Mouse (Mus musculus) heart, embryonic 16.5 days (tissue): ENCODE measurements around the gene Dbx2. TPM values are rescaled to one million over a fixed set of nuclear protein-coding genes. Genes with fewer than 3 reads are reported as not detected.

Source experiments
- ATAC-seq: fragments of 200-750 bp; cut with Nextera tagmentation; replicated peaks from 2 replicates; pipeline ENCODE4 v1.8.0; 2017; ENCODE audit warnings: moderate number of reproducible peaks; ENCODE audit not compliant: insufficient read depth, low FRiP score; ENCODE audit errors: extremely low read depth
- H3K27ac ChIP-seq: fragments of 300-500 bp; sonication (generic); 2 replicates; pipeline ENCODE4 v1.5.1; 2014; ENCODE audit warnings: mild to moderate bottlenecking, low read length, control low read depth, moderate library complexity
- H3K27me3 ChIP-seq: fragments of 300-500 bp; sonication (generic); 2 replicates; pipeline ENCODE4 v1.6.1; 2014; ENCODE audit warnings: low read length, mixed read lengths; ENCODE audit not compliant: control insufficient read depth, insufficient read depth
- H3K36me3 ChIP-seq: fragments of 300-500 bp; sonication (generic); 2 replicates; pipeline ENCODE4 v1.6.1; 2014; ENCODE audit not compliant: control insufficient read depth, insufficient read depth
- H3K4me1 ChIP-seq: fragments of 300-500 bp; sonication (generic); 2 replicates; pipeline ENCODE4 v1.6.1; 2014; ENCODE audit warnings: low read length, mixed read lengths; ENCODE audit not compliant: control insufficient read depth, insufficient read depth
- H3K4me2 ChIP-seq: fragments of 300-500 bp; sonication (generic); 2 replicates; pipeline ENCODE4 v1.6.1; 2014; ENCODE audit warnings: low read depth, mild to moderate bottlenecking, control low read depth, low read length
- H3K4me3 ChIP-seq: fragments of 300-500 bp; sonication (generic); 2 replicates; pipeline ENCODE4 v1.5.1; 2014; ENCODE audit warnings: mild to moderate bottlenecking, control low read depth, low read length
- H3K9ac ChIP-seq: fragments of 300-500 bp; sonication (generic); 2 replicates; pipeline ENCODE4 v1.6.1; 2014; ENCODE audit warnings: low read length, control low read depth
- H3K9me3 ChIP-seq: fragments of 300-500 bp; sonication (generic); replicated peaks from 2 replicates; pipeline ENCODE4 v1.6.1; 2016; ENCODE audit warnings: low read length; ENCODE audit not compliant: control insufficient read depth
- WGBS: fragments of 180-500 bp; shearing (Covaris S2); extraction: QIAGEN DNeasy Blood & Tissue Kit; methylation state at CpG from one replicate; pipeline ENCODE4 v1.1.7; 2014; 5-methylcytosine and 5-hydroxymethylcytosine counted together
- polyA plus RNA-seq: library from polyadenylated mRNA; unstranded; fragments of >200 nt; fragmentation: Nextera tagmentation; extraction: Ambion mirVana; gene quantifications from 2 replicates; pipeline ENCODE4 v1.2.1, GENCODE M21; 2015

The Dbx2 gene
- polyA plus RNA-seq, 1 experiment from 2014 or later = 0.33 TPM

- no peak overlapping the region for H3K4me3 ChIP-seq
- no peaks in the 10 kb centered on the region for H3K4me1 ChIP-seq
- ATAC-seq = no peak
- H3K27me3 ChIP-seq = no peaks in the 10 kb centered on the region
- 89% methylated on average over 15 of the region's 15 CpGs for WGBS
- H3K9me3 ChIP-seq = no peaks in the 10 kb centered on the region
- H3K4me2 ChIP-seq = no peak overlapping the region
- H3K27ac ChIP-seq = no peak overlapping the region
- H3K9ac ChIP-seq = no peak overlapping the region
- no peaks in the 10 kb centered on the region for H3K36me3 ChIP-seq
Measured at GRCm38 (mm10) chr15:95586906-95587305, 68.9 kb downstream of the Dbx2 start.

- Histone ChIP-seq H3K4me3 (no peak overlapping the region), H3K27me3 (no peaks in the 10 kb centered on the region), H3K4me2 (no peak overlapping the region), H3K4me1 (no peaks in the 10 kb centered on the region), H3K27ac (no peak overlapping the region), H3K36me3 (no peaks in the 10 kb centered on the region), H3K9ac (no peak overlapping the region), H3K9me3 (no peaks in the 10 kb centered on the region)
- ATAC-seq = no peak
- 53% methylated on average over 4 of the region's 4 CpGs for WGBS
Measured at GRCm38 (mm10) chr15:95584891-95585290, 70.9 kb downstream of the Dbx2 start.

GRCm38 (mm10) chr15:95574661-95575060 lies 81.1 kb downstream of the Dbx2 start:
- Histone ChIP-seq H3K36me3 (no peaks in the 10 kb centered on the region), H3K9me3 (no peaks in the 10 kb centered on the region), H3K27me3 (peaks cover 10% of the 10 kb centered on the region), H3K27ac (no peak overlapping the region), H3K4me1 (no peaks in the 10 kb centered on the region), H3K9ac (no peak overlapping the region), H3K4me3 (no peak overlapping the region), H3K4me2 (no peak overlapping the region)
- 14% methylated on average over 5 of the region's 5 CpGs for WGBS
- ATAC-seq = no peak

Other genes starting within 250 kb of the Dbx2 start
- gene Nell2, start 127.4 kb downstream of the Dbx2 start, polyA plus RNA-seq = 1.1 and 1.9 TPM in 2 replicates
- gene Ano6, start 134.9 kb upstream of the Dbx2 start, polyA plus RNA-seq = 32.3 and 34.4 TPM in 2 replicates